Mouse (Mus musculus) lung, postnatal 4 days (tissue): ENCODE measurements around the gene Cd247.

ENCODE experiments used
- DNase-seq, 2 experiments: peaks; one replicate each; pipeline ENCODE4 v3.0.0; 2021

The Cd247 gene

GRCm38 (mm10) chr1:165828615-165829014, 40.1 kb downstream of the Cd247 start:
- DNase-seq: no peak

- no peak for DNase-seq
Measured at GRCm38 (mm10) chr1:165829890-165830289, 41.4 kb downstream of the Cd247 start.

- DNase-seq: no peak
Measured at GRCm38 (mm10) chr1:165833244-165833643, 44.8 kb downstream of the Cd247 start.

GRCm38 (mm10) chr1:165833910-165834632, 45.6 kb downstream of the Cd247 start:
- DNase-seq: no peak

DNA sequence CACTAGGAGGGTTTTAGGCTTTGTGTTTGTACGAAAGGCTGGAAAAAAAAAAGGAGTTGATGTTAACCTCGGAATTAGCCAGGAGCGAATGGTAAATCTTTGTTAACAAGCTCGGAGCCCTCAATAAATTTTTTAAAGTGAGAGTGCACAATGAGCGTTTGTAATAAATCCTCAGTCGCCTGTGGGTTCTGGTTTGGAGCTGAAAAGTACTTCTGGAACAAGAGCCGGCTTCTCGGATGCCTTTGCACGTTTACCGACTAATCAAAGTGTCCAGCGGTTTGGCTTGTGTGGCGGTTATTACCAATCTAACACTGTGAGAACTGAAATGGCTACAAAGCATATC, 46.1 kb downstream of the Cd247 start:
- DNase-seq: no peak

DNA sequence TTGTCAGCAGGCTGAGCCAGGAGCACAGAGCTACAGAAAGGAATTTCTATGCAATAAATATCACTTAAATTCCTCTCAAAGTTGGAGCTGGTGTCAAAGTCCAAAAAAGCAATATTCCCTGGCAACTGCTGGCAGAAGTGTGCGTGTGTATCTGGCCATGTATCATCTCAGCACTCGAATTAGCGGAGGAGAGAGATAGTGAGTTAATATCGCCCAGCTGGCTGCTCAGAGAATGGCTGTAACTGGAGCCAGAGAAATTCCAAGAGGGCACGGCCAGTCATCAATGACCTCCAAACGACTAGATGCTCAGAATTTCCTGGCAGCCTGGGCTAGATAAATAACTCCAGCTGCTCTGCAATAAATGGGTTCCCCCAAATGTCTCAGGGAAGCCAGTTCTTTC, 48.0 kb downstream of the Cd247 start:
- DNase-seq: peak in 1 of 2 experiments; percentile 49

DNA sequence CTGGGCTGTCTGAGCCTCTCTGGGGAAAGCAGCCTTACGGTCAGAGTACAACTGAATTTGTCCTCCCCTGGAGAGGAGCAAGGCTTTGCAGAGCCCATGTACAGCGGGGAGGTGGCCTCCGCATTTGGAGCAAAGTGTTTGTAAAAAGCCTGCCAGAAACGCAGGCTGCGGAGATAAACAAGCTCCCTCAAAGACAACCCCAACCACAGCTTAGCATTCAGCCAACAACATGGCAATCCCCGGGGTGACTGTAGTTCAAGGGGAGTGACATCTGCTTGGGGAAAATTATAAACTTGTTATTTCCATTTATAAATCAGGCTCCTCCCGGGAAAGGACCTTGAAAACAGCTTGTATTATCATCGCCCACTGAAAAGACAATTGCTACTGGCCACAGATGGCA, 49.1 kb downstream of the Cd247 start:
- DNase-seq: peak; percentile 39 to 65

DNA sequence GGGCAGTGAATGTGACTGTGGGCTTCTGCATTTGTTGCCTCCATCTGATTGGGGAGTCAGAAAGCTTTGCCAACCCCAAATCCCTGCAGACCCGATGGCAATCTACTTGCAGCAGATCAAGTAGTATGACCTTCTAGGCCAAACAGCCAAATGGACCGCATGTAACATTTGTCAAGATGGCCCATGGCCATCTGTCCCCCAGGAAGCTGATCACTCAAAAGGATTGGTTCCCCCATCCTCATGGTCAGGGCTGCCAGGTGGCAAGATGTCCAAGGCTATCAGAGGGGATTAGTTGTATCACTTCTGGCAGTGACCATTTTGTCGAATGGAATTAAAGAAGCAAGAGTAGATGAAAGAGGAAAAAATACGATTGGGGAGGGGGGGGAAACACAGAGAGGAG, 50.7 kb downstream of the Cd247 start:
- DNase-seq: no peak

DNA sequence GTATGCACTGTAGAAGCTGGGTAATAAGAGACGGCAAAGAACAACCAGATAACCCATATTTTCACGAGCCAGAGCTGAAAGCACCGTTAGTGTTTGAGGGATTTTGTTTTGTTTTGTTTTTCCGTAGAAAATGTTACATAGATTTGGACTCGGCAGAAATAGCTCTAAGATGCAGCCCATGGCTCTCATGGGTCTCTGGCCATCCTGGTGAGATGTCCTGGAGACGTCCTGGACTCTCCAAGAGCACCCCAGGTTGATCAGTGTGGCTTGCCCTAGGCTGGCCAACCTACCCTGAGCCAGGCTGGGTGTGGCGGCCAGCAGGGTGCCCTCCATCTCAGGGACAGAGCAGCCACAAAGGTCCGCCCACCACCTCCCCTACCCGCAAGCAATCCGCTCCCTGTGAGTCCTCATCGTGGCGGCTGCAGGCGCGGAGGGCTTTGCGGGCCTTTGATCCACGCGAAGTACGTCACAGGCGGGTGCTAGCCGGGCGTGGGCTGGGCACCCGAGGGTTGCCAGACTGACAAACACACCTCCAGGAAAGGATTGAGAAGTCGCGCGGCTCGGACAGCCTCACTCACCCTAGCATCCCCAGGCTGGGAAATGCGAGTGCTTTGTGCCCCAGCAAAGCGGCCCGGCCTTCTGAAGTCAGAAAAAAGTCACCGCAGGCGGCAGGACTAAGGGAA, 52.2 kb downstream of the Cd247 start:
- DNase-seq: peak; percentile 39 to 41

DNA sequence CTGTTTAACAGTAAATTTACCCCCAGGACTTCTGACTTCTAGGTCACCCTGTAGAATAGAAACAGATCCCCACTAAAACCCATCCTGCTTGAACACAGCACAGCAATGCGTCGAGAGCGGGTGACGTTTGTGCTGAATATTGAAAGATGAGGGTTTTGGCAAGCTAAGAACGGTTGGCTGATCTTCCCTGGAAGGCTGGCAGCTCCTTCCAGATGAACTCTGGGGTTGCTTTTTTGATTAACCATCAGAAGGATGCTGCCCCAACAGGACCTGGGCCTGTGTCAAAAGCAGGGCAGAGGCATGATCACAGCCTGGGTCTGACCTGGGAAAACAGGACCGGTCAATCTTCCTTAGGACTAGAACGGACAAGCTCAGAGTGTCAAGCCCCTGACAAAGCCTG, 53.7 kb downstream of the Cd247 start:
- DNase-seq: no peak

DNA sequence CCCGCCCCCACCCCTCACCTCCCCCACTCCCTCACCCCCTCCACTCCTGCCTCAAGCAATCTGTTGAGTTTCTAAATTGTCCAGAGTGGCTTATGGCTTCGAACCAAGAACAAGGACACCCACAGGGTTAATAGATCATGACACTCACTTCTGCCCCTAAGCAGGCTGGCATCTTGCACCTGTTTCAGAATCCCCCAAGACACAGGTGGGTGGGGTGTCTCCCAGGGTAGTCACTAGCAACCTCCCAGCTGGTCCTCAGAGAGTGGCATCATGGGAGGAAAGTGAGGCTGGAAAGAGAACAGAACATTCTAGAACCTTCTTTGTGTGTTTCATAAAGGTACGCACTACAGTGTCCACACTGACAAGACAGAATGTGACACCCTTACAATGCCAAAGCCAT, 55.1 kb downstream of the Cd247 start:
- DNase-seq: no peak

- peak in 1 of 2 experiments; percentile 36 for DNase-seq
Measured at GRCm38 (mm10) chr1:165844466-165844951, 56.0 kb downstream of the Cd247 start.

- DNase-seq: peak; percentile 35 to 51
Measured at GRCm38 (mm10) chr1:165844956-165845355, 56.5 kb downstream of the Cd247 start.

- DNase-seq: peak; percentile 45 to 46
Measured at GRCm38 (mm10) chr1:165845366-165845765, 56.9 kb downstream of the Cd247 start.

GRCm38 (mm10) chr1:165848417-165848816, 59.9 kb downstream of the Cd247 start:
- DNase-seq: peak in 1 of 2 experiments; percentile 7

- peak in 1 of 2 experiments; percentile 67 for DNase-seq
Measured at GRCm38 (mm10) chr1:165848881-165849280, 60.4 kb downstream of the Cd247 start.

DNA sequence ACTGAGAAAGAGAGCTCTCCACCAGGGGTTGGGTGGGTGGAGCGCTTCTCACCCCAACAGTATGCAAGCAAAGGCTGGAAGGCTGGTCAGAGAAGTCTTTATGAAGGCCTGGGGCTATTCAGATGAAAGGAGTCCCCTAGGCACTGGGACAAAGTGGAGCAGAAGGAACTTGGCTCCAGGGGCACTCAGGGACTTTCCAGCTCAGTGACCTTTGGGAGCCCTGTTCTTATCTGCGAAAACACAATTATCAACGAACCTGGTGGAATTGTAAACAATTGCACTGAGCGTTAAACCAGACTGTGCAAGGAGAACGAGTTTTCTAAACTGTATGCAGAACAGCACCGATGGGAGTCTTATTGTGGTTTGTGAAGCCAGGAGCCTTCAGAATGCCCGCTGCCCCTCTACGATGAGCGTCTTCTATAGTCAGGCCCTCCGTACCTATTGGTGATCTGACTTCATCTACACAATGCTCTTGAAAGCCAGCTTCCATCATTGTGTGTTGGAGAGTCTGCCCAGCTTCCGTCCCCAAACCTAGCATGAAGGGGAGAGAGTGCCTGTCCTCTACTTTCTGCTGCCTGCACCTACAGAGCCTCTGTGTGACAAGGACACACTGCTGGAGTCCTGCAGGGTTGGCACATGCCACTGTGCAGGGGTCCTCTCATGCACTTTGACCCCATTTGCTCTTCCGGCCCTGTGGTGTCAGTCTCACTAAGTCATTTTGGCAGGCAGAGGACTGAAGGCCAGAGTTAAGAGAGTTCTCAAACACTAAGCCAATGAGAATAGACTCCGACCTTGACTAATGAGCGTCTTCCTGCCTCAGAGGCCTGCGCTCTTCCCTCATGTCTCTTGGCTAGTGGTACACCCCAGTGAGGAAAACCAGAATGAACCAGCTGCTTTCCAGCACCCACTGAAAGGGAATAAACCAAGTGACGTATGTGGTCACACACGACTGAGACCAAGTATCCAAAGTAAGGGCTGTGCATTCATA, 61.3 kb downstream of the Cd247 start:
- DNase-seq: peak in 1 of 2 experiments; percentile 22

- peak in 1 of 2 experiments; percentile 18 for DNase-seq
Measured at GRCm38 (mm10) chr1:165852131-165852530, 63.6 kb downstream of the Cd247 start.

GRCm38 (mm10) chr1:165853131-165853721, 64.7 kb downstream of the Cd247 start:
- DNase-seq: peak in 1 of 2 experiments; percentile 6

DNA sequence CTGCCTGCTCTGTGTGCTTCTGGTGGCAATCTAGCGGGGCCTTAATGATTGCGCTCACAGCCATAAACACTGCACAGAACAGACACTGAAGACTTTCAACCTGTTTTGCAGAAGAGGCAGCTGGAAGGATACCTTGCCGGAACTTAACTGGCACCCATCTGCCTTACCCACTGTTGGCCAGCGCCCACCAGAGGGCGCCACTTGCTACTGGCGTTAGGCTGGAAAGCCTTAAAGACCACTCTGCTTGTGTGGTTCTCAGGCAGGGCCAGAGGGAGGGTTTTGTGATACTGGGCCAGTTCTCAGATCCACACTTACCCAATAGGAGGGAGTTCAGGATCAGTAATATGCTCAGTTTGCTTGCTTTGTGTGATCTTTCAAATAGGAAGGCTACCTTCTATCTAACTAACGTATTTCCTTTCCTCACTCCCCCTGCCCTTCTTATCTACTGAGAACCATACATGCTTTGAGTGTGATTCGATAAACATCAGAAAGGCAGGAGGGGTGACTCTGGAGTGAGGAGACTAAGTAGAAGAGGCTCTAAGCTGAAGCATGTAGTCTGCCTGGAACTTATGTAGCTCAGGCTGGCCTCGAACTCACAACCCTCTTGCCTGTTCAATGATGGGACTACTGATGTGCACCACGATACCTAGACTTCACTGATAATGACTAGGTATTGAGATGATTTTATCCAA, 65.4 kb downstream of the Cd247 start:
- peak; percentile 67 to 76 for DNase-seq

DNA sequence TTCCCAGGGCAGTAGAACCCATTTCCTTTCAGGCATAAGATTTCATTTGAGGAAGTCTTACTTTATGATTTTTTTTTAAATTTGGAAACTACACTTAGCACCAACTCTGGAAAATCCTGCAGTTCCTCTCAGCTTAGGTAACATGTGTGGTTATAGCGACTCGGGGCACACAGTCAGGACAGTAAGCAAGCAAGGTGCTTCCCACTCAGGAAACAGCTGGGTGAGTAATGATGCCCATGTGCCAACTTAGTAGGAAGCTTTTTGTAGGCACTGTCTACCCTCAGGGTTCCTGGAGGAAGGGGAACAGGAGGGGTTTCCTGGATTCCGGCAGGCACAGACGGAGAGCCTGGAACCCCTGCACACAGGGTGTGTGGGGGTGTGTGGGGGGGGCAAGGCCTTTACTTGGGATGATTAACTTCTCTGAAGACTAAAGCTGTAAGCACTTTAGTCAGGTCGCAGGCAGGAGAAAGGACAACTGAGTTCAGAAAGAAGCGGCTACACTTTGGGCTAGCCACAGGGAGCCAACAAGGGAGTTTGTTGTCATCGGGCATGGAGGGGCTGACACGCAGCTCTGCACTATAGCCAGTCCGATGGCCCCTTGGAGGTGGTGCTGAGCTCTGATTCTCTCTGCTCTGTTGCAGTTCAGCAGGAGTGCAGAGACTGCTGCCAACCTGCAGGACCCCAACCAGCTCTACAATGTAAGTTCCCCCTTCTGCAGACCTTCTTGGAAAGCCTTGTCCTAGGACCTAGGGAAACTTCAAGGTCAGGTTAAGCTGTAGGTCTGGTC, 67.5 kb downstream of the Cd247 start:
- peak in 1 of 2 experiments; percentile 32 for DNase-seq
